Mouse (Mus musculus) G1E-ER4 (cell line): Measurements from ENCODE around the gene Kcnj2. TPM values are rescaled to one million over a fixed set of nuclear protein-coding genes. Genes with fewer than 3 reads are reported as not detected.

ENCODE experiments used
- GATA1 ChIP-seq: IDR thresholded peaks from one replicate; pipeline ENCODE4 v1.8.0; 2012; ENCODE audit warnings: low read length, inconsistent platforms
- polyA plus RNA-seq: library from polyadenylated mRNA; stranded (reverse); fragments of >175 nt; gene quantifications from 2 replicates; pipeline ENCODE4 v1.2.3, GENCODE M21; 2012

The Kcnj2 gene
- not detected in 2 replicates for polyA plus RNA-seq

DNA sequence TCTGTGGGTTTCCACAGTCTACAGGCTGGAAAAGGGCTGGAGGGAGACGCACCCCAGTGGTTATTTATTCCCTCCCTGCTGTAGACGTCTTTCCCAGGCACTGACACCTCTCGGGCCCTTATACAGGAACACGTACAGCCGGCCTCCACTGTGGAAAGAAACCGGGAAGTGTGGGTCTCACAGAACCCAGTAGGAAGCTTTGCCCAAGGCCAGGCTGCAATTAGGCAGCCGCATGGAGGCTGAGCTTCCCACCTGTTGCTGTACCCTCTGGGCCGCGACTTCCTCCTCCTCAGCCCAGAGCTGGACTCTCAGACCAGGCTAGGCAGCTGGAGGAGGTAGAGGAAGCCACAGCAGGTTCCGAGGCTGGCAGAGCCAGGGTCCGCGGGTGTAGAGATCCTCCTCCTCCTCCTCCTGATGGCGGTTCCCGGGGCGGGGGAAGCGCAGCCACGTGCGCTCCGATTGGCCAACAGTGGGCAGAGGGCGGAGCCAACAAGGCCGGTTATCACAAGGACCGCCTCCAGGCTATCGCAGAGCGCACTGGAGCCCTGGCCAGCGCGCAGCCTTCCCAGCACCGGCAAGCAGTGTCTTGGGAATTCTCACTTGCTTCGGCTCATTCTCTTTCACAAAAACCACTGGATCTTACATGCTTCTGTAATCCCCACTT lies at the start of gene Kcnj2:
Kcnj2 (plus strand) TSS at position 530 of the 664 bp plus-strand sequence.
- no peak for TF ChIP-seq GATA1

DNA sequence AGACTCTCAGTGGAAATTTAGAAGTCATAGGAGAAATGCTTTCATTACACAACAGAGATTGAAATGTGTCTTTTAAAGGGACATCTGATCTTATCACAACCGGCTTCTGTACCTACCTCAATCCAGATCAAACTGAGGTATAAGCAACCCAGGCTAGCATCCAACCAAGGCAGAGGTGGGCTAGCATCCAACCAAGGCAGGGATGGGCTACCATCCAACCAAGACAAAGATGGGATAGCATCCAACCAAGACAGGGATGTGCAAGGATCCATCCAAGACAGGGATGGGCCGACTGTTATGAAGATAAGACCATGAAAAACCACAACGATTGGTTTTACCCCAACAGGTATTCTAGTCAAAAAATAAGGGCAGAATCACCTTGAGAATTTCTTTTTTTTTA lies 49.8 kb upstream of the Kcnj2 start:
- TF ChIP-seq GATA1 = no peak

DNA sequence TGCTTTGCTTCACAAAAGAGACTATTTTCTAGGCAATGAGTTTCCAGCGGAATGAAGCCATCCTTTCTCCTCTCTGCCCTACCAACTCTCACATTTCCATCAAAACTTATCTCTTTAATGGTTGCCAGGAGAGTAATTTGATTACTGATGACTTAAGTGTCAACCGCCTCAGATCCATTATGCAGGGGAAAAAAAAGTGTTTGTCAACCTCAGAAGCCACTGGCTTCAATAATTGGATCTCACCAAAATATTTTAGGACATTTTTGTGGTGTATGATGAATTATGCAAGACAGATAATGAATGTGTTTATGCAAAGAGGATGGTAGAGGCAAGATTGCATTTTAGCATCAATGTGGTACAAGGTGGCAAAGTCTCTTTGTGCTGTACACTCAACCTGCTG lies 45.8 kb upstream of the Kcnj2 start:
- TF ChIP-seq GATA1 = no peak

DNA sequence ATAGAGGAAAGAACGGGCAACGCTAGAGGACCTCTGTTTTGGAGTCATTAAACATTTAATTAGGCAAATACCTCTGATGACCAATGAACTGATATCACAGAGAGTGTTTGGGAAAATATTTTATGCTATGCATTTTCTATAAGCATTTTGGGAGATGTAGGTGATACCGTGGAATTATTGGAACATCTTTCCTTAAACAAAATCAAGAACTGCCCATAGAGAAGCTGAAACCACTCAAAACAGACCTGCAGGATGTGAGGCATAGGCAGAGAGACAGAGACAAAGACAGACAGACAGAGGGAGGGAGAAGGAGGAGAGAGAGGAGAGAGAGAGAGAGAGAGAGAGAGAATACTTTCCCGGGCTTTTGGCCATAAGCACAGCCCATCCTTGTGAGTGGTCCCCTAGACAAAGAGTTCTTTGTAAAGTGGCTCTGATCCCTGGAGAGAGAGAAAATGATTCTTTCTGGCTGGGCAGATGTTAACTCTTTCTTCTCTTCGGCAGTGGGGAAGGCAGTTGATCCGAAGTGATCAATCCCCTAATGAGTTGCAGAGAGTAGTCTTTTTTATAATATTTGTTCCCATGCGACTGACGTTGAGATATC lies 43.2 kb upstream of the Kcnj2 start:
- TF ChIP-seq GATA1 = no peak

DNA sequence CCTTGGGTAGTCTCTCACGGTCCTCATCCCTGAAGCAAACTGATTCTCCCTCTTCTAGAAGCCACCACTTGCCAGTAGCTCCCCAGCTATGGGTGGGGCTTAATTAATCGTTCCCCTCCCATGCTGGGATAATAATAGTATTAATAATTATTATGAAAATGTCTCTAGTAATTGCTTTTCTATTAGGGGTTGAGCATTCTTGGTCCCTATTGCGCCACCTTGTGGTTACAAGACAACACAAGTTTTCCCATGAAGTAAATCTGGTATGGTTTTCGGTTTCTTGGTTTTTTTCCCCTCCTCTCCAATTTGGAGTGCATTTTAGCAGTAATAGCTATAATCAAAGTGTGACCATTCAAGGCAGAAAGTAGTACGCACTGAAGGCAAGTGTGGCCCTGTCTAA lies 23.8 kb upstream of the Kcnj2 start:
- TF ChIP-seq GATA1 = no peak

DNA sequence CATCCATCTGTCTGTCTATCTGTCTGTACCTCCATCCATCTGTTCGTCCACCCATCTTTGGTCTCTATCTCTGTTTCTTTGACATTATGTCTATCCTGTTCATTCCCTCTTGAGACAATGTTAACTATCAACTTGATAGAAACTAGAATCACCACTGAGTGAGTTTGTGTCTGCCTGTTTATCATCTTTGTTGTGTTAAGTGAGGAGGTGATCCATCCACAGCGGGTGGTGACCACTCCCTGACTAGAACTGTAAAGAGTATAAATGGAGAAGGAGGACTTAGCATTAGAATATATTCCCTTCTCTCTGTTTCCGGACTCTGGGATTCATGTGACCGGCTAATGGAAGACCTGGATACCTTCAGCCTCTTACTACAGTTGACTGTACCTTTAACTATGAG lies 22.7 kb upstream of the Kcnj2 start:
- TF ChIP-seq GATA1 = no peak

DNA sequence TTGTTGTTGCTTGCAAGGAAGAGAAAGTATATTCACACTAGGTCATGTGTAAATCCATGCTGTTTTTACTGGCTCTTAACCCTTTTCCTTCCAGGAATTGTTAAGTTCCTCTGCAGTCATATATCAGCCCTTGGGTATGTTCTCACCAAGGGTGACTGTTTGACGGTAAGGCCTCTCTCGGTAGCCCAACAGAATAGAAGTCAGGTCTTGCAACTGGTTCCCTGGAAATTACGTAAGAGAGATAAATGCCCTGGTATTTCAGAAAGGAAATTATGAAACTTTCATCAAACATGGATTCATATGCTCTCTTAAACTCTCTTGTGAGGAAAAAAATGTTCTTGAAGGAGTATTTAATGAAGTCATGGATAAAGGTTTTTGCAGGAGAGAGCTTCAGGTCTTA lies 11.7 kb upstream of the Kcnj2 start:
- TF ChIP-seq GATA1 = no peak

DNA sequence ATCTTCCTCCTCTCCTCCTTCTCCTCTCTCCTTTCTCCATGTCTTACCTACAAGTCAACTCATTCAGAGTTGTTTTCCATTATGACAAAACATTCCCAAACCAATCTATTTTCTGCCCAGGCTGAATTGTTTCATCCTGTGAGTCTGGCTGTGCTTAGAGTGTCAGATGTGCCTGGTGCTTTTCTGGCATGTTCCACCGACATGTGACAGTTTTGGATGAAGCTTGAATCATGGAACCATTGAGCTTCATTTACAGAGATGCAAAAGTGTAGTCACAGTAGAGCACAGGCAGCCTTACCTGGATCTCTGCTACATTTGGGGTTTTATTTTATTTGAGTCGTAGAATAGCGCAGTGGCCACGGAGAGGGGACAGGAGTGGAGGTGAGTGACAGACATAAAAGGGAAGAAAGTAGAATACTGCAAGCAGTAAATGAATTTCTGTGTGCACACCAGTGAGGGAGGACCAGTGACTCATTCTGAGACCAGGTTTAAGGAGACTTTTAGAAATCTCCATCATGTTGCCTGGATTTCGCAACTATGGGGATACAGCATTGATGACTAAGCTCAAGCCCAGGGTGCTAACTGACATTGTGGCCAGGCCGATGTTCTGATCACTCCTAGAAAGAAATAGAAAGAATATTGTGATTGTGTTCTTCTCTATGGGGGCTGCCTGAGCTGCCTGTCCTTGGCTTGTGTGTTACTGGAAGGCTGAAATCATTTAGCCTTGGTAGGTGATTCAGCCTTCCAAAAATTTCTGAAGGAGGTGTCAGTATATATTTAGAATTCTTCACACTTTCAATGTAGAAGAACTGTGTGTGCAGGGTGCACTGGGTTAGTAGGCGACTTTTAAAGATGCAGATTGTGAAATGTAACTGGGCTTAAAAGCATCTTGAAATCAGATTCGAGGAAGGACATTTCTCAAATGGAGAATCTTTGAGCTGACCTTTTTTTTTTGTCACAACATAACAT lies 10.8 kb upstream of the Kcnj2 start:
- no peak for TF ChIP-seq GATA1

DNA sequence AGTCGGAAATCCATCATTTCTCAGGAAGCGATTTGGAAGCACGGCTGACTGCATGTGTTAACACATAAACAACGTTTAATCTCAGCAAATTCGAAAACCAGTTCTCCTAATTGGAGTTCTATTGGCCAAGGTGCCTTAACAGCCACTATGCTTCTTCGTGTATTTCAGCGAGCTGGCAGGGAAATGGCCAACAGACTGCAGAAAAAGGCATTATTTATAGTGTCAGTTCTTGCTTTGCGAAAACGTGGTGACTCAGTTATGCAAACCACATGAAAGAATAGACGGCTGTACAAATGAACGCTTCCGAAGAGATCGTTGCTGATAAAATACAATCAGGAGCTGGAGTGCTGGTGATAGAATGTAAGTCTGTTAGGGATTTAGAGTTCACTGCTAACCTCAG lies 9.9 kb upstream of the Kcnj2 start:
- TF ChIP-seq GATA1 = no peak

DNA sequence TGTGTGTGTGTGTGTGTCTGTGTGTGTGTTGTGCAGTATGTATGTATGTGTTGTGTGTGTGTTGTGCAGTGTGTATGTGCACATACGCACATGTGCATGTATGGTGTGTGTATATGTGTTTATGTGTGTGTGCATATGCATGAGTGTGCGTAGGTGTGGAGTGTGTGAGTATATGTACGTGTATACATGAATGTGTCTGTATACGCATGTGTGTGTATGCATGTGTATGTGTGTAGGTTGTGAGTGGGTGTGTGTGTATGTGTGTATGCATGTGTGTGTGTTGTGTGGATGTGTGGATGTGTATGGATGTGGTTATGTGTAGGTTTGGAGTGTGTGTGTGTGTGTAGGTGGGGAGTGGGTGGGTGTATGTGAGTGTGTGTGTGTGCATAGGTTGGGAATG lies 8.5 kb upstream of the Kcnj2 start:
- no peak for TF ChIP-seq GATA1

DNA sequence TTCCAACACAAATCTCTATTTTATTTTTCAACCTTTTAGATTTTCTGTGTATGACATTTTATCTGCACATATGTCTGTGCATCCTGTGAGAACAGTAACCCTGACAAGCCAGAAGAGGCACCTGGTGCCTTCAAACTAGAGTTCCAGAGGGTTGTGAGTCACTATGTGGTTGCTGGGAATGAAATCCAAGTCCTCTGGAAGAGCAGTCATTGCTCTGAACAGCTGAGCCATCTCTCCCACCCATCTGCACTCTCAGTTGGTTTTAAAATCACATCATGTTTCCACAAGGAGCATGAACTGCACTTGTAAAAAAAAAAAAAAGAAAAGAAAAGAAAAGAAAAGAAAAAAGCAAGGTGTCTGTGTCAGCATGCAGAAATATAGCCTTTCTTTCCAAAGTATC lies 6.5 kb upstream of the Kcnj2 start:
- TF ChIP-seq GATA1 = no peak

DNA sequence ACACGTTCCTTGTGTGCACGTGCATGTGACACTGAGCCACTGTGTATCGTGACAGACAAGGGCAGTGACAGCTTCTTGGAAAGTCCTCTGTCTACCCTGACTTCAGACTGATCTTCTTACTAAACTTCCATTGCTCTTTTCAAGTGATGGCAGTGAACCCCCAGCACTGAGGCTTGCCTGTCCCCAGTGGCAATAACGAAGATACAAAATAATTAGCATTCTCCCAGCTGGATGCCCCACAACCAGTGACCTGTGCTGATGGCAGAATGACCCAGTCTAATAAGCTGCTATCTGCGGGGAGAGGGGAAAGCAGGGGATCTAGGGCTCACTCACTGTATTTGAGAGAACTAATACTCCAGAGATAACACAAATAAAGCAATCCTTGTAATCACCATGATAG lies 5.7 kb upstream of the Kcnj2 start:
- TF ChIP-seq GATA1 = no peak

DNA sequence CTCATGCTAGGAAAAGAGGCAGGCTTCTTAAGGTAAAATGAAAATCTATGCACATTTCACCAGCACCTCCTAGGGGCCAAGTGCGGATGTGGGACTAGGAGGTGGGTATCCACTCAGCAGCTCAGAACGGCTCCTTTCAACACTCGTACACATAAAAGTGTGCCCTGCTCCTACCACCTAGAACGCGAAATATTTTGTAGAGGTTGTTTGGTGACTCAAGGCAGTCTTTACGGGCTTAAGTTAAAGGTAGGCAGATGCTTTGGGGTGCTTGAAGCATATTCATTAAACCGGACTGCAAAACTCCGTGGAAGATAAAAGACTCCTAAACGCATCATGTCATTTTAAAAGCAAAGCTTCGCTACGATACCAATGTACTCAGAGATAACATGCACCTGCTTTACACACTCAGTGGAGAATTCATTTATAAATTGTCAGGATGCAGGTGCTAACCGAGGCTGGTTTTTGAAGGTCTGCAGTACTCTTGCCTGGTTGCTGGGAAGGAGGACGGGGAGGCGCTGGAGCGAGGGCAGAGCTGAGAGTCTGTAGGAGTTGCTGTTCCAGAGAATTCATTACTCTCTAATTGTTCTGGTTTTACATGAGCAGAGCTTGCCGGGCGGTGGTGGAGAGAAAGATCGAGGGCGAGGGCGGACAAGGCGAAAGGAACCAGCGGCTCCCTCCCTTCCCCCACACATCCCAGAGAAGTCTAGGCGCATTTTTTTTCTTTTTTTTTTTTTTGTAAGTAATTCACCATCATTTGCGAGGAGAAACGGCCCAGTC lies 1.0 kb upstream of the Kcnj2 start:
- TF ChIP-seq GATA1 = no peak

DNA sequence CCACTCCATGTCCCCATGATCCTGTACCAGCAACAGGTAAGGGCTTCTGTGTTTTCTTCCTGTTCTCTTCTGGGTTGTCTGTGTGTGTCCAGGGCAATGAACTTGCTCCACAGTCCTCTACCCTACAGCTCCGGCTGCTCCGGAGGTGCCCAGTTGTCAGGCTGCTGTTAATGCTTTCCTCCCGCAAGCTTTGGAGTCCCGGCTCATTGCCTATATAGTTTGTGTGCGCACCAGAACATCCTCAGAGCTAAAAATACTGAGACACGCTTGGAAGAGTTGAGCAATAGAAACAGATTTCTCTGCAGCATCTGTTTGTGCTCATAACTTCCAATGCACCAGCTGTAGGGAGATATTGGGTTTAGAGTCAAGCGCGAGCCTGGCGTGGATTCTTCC lies 331 bp downstream of the Kcnj2 start:
- TF ChIP-seq GATA1 = no peak

DNA sequence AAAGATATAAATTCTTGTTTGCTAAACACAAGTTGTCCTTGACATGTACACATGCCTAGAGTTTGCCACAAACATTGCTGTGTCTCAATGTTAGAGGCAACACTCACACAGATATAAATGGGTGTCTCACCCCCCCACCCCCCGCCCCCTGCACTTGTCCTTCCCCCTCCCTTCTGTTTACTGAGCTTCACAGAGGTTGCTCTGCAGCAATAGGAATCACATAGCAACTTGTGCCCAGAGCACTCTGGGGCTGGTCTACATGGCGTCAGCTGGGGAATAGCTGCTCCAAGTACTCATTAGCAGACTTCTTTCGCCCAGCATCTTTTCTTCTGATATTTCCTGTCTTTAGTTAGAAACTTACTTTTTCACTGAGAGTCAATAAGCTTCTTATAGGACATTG lies 1.8 kb downstream of the Kcnj2 start:
- TF ChIP-seq GATA1 = no peak

DNA sequence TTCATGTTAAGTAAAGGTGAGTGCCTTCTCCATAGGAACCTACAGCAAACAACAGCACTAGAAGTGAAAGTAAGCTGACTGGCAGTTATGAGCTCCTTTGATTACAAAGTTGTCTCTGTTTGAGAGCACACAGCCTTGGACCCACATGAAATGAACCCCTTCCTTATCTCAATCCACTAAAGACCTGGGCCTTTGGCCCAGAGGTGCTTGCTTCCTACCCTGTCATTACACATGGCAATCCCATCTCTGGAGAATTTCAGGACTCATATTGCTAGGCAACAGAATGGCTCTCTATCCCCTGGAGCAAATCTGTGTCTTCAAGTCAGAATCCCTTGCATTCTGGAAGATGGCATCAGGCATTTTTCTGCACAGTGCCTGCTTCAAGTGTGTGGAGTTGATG lies 4.5 kb downstream of the Kcnj2 start:
- TF ChIP-seq GATA1 = no peak
